Mouse (Mus musculus) v-Abl transformed pro-B cells (cell line): ENCODE data around the gene Cdc26.

Experiments used
- in situ Hi-C, 2 experiments: fragments of 400-800 bp; cut with MboI; formaldehyde crosslinking; loops; one replicate each; pipeline ENCODE4 v1.15.1; 2025; ENCODE audit not compliant: unreplicated experiment in 2 of 2

The Cdc26 gene

GRCm38 (mm10) chr4:62367586-62367985, 40.9 kb downstream of the Cdc26 start:
- in situ Hi-C loops: loop anchor here in 1 of 2 experiments (25.0 kb wide), 1 partner anchor 1020 kb away; no protein-coding TSS in a partner anchor

- in situ Hi-C loops: loop anchor here in 1 of 2 experiments (25.0 kb wide), 1 partner anchor 1021 kb away; no protein-coding TSS in a partner anchor
Measured at GRCm38 (mm10) chr4:62366291-62366690, 42.2 kb downstream of the Cdc26 start.

GRCm38 (mm10) chr4:62364299-62364698, 44.1 kb downstream of the Cdc26 start:
- in situ Hi-C loops: loop anchor here (5.0 to 25.0 kb wide), 2 partner anchors 38 to 1023 kb away; no protein-coding TSS in a partner anchor

- in situ Hi-C loops: loop anchor here (5.0 to 25.0 kb wide), 2 partner anchors 40 to 1025 kb away; no protein-coding TSS in a partner anchor
Measured at GRCm38 (mm10) chr4:62362437-62362836, 46.0 kb downstream of the Cdc26 start.

- in situ Hi-C loops: loop anchor here (5.0 to 25.0 kb wide), 2 partner anchors 40 to 1025 kb away; no protein-coding TSS in a partner anchor
Measured at GRCm38 (mm10) chr4:62361997-62362396, 46.4 kb downstream of the Cdc26 start.

- in situ Hi-C loops: loop anchor here (5.0 to 25.0 kb wide), 2 partner anchors 41 to 1026 kb away; no protein-coding TSS in a partner anchor
Measured at GRCm38 (mm10) chr4:62361571-62361970, 46.9 kb downstream of the Cdc26 start.

GRCm38 (mm10) chr4:62360805-62361455, 47.5 kb downstream of the Cdc26 start:
- in situ Hi-C loops: loop anchor here (5.0 to 25.0 kb wide), 2 partner anchors 41 to 1026 kb away; no protein-coding TSS in a partner anchor

- in situ Hi-C loops: loop anchor here (5.0 to 25.0 kb wide), 2 partner anchors 42 to 1027 kb away; no protein-coding TSS in a partner anchor
Measured at GRCm38 (mm10) chr4:62360088-62360804, 48.2 kb downstream of the Cdc26 start, which contains the start of the genes Fkbp15 and Slc31a1. Fkbp15 (minus strand) TSS chr4:62360548. Slc31a1 (plus strand) TSS chr4:62360727.

- in situ Hi-C loops: loop anchor here in 1 of 2 experiments (25.0 kb wide), 1 partner anchor 1028 kb away; no protein-coding TSS in a partner anchor
Measured at GRCm38 (mm10) chr4:62359256-62359775, 49.1 kb downstream of the Cdc26 start.

GRCm38 (mm10) chr4:62357631-62358148, 50.8 kb downstream of the Cdc26 start:
- in situ Hi-C loops: loop anchor here in 1 of 2 experiments (25.0 kb wide), 1 partner anchor 1030 kb away; no protein-coding TSS in a partner anchor

GRCm38 (mm10) chr4:62349371-62349770, 59.1 kb downstream of the Cdc26 start:
- in situ Hi-C loops: loop anchor here (10.0 to 25.0 kb wide), 4 partner anchors 163 to 1038 kb away; partner anchors contain the start of genes Alad (in 1 of the 2) and Hdhd3 (in 1 of the 2)

GRCm38 (mm10) chr4:62348329-62348705, 60.1 kb downstream of the Cdc26 start:
- in situ Hi-C loops: loop anchor here (10.0 to 25.0 kb wide), 4 partner anchors 164 to 1039 kb away; partner anchors contain the start of genes Alad (in 1 of the 2) and Hdhd3 (in 1 of the 2)

- in situ Hi-C loops: loop anchor here (10.0 to 25.0 kb wide), 4 partner anchors 165 to 1040 kb away; partner anchors contain the start of genes Alad (in 1 of the 2) and Hdhd3 (in 1 of the 2)
Measured at GRCm38 (mm10) chr4:62347605-62348328, 60.7 kb downstream of the Cdc26 start.

- in situ Hi-C loops: loop anchor here (10.0 to 25.0 kb wide), 4 partner anchors 166 to 1041 kb away; partner anchors contain the start of genes Alad (in 1 of the 2) and Hdhd3 (in 1 of the 2)
Measured at GRCm38 (mm10) chr4:62345827-62346226, 62.6 kb downstream of the Cdc26 start.

GRCm38 (mm10) chr4:62344000-62344399, 64.4 kb downstream of the Cdc26 start:
- in situ Hi-C loops: loop anchor here (10.0 to 25.0 kb wide), 4 partner anchors 168 to 1043 kb away; partner anchors contain the start of genes Alad (in 1 of the 2) and Hdhd3 (in 1 of the 2)

- in situ Hi-C loops: loop anchor here (5.0 to 25.0 kb wide), 5 partner anchors 174 to 1049 kb away; partner anchors contain the start of genes Alad (in 1 of the 2) and Hdhd3 (in 1 of the 2)
Measured at GRCm38 (mm10) chr4:62338536-62338935, 69.9 kb downstream of the Cdc26 start.
